Mouse (Mus musculus) ovary, postnatal 10 days (tissue): ENCODE data around the gene Nt5c3b.

Source experiments
- DNase-seq: peaks from one replicate; pipeline ENCODE4 v3.0.0; 2022; ENCODE audit warnings: low spot score

Nt5c3b gene

GRCm38 (mm10) chr11:100377989-100378388, 63.6 kb downstream of the Nt5c3b start:
- no peak for DNase-seq

GRCm38 (mm10) chr11:100376746-100377389, 64.7 kb downstream of the Nt5c3b start:
- DNase-seq: no peak

GRCm38 (mm10) chr11:100376005-100376404, 65.6 kb downstream of the Nt5c3b start:
- no peak for DNase-seq

GRCm38 (mm10) chr11:100375127-100375526, 66.5 kb downstream of the Nt5c3b start:
- DNase-seq: no peak
